Mouse (Mus musculus): ENCODE measurements around the gene Fgf10. TPM values are rescaled to one million over a fixed set of nuclear protein-coding genes. Genes with fewer than 3 reads are reported as not detected.

The Fgf10 gene
- polyA plus RNA-seq, 1 experiment: 0.11 TPM

DNA sequence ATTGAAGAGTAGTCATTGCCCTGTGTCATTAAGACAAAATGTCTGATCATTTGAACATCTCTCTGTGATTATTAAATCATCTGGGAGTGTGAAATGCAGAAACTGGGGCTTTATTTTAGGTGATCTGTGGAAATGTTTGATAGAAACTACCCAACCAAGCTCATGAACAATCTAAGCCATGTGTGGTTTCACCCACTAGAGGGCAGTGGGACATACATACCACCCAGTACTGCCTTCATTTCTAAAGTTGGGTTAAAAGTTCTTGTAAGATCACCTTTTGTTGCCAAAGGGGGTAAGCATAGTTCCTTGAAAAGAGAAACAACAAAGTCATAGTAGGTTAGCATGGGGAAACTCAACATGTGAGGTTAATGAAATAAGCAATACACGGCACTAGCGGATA, 93.4 kb downstream of the Fgf10 start:
- Histone ChIP-seq H3K4me3 (no peak overlapping the region), H3K36me3 (ENCODE audit: control insufficient read depth, insufficient read depth) (no peaks in the 10 kb centered on the region), H3ac (ENCODE audit: control insufficient read depth, insufficient read length) (no peak overlapping the region), H3K27me3 (ENCODE audit: control insufficient read depth, insufficient read depth, insufficient read length) (no peaks in the 10 kb centered on the region), H3K4me2 (ENCODE audit: low read depth) (no peak overlapping the region), H3K79me2 (ENCODE audit: control insufficient read depth, insufficient read depth) (no peaks in the 10 kb centered on the region)
- TF ChIP-seq CEBPB (IDR thresholded peaks at IDR 0.05; ENCODE audit: insufficient read depth, poor library complexity, severe bottlenecking): no peak
- TF ChIP-seq SRF (IDR thresholded peaks at IDR 0.05; ENCODE audit: control insufficient read depth, insufficient read length, low read depth): no peak
- no peak for TF ChIP-seq POLR2A (IDR thresholded peaks at IDR 0.05; ENCODE audit: insufficient read length, low read depth)
- TF ChIP-seq TCF3 (IDR thresholded peaks at IDR 0.05; ENCODE audit: insufficient read length, low read depth): no peak
- TF ChIP-seq MAX (IDR thresholded peaks at IDR 0.05; ENCODE audit: low read depth): no peak
- TF ChIP-seq MYOD1 (IDR thresholded peaks at IDR 0.05; ENCODE audit: control insufficient read depth in 1 of 3, insufficient read length in 2 of 3, low read depth in 2 of 3): no peak
- no peak for TF ChIP-seq E2F4 (IDR thresholded peaks at IDR 0.05; ENCODE audit: insufficient read depth)
- TF ChIP-seq USF1 (IDR thresholded peaks at IDR 0.05; ENCODE audit: low read depth): no peak
- no peak for TF ChIP-seq POLR2AphosphoS2 (IDR thresholded peaks at IDR 0.05; ENCODE audit: insufficient read length, low read depth)
- no peak for TF ChIP-seq REST (IDR thresholded peaks at IDR 0.05; ENCODE audit: insufficient read depth, insufficient read length)

DNA sequence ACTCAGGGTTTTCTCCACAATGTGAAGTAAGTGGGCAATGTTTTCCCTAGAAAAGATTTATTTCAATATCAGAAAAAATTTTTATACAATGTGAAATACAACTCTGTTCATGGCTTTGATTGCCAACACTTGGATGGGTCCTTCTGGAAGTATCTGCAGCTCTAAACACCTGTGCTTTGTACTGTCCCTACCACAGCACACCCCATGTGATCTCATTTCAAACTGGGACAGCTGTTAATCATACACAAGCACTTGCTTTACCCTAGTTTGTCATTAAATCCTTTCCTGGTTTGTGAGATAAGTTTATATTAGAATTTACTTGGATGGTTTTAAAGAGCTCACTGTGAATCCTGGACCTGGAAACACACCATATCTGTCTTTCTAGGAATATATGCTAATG, 102.6 kb downstream of the Fgf10 start:
- Histone ChIP-seq H3K4me2 (ENCODE audit: low read depth) (no peak overlapping the region), H3K27me3 (ENCODE audit: control insufficient read depth, insufficient read depth, insufficient read length) (no peaks in the 10 kb centered on the region), H3K4me3 (no peak overlapping the region), H3ac (ENCODE audit: control insufficient read depth, insufficient read length) (no peak overlapping the region), H3K36me3 (ENCODE audit: control insufficient read depth, insufficient read depth) (no peaks in the 10 kb centered on the region), H3K79me2 (ENCODE audit: control insufficient read depth, insufficient read depth) (no peaks in the 10 kb centered on the region)
- TF ChIP-seq MYOG (IDR thresholded peaks at IDR 0.05; ENCODE audit: control insufficient read depth in 1 of 3, insufficient read depth in 1 of 3, insufficient read length in 2 of 3, low read depth in 2 of 3) (no peak), REST (IDR thresholded peaks at IDR 0.05; ENCODE audit: insufficient read depth, insufficient read length) (no peak), E2F4 (IDR thresholded peaks at IDR 0.05; ENCODE audit: insufficient read depth) (no peak), CEBPB (IDR thresholded peaks at IDR 0.05; ENCODE audit: insufficient read depth, poor library complexity, severe bottlenecking) (no peak), TCF3 (IDR thresholded peaks at IDR 0.05; ENCODE audit: insufficient read length, low read depth) (no peak), MYOD1 (IDR thresholded peaks at IDR 0.05; ENCODE audit: control insufficient read depth in 1 of 3, insufficient read length in 2 of 3, low read depth in 2 of 3) (no peak), USF1 (IDR thresholded peaks at IDR 0.05; ENCODE audit: low read depth) (no peak), TCF12 (IDR thresholded peaks at IDR 0.05; ENCODE audit: insufficient read depth, poor library complexity, severe bottlenecking) (no peak), POLR2A (IDR thresholded peaks at IDR 0.05; ENCODE audit: insufficient read length, low read depth) (no peak), POLR2AphosphoS2 (IDR thresholded peaks at IDR 0.05; ENCODE audit: insufficient read length, low read depth) (no peak), MAX (IDR thresholded peaks at IDR 0.05; ENCODE audit: low read depth) (no peak), SRF (IDR thresholded peaks at IDR 0.05; ENCODE audit: control insufficient read depth, insufficient read length, low read depth) (no peak)

DNA sequence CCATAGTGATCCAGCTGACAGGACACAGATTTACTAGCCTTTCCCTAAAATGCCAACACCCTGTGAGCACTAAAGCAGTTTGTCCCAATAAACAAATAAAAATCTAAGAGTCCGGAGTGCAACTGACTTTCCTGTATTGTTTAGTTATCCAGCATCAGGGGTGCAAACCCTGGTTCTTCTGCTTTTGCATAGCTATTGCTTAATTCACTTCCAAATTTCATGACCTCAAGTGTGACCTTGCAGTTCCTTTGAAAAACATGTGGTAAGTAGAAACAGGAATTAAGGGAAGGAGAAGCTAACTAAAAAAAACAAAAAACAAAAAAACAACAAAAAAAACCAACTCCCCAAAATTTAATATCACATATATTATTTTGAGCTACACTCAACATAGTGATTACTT, 105.6 kb downstream of the Fgf10 start:
- TF ChIP-seq MAX (IDR thresholded peaks at IDR 0.05; ENCODE audit: low read depth): no peak
- no peak for TF ChIP-seq POLR2AphosphoS2 (IDR thresholded peaks at IDR 0.05; ENCODE audit: insufficient read length, low read depth)
- TF ChIP-seq POLR2A (IDR thresholded peaks at IDR 0.05; ENCODE audit: insufficient read length, low read depth): no peak
- TF ChIP-seq TCF12 (IDR thresholded peaks at IDR 0.05; ENCODE audit: insufficient read depth, poor library complexity, severe bottlenecking): no peak
- TF ChIP-seq SRF (IDR thresholded peaks at IDR 0.05; ENCODE audit: control insufficient read depth, insufficient read length, low read depth): no peak
- TF ChIP-seq USF1 (IDR thresholded peaks at IDR 0.05; ENCODE audit: low read depth): no peak
- no peak for TF ChIP-seq E2F4 (IDR thresholded peaks at IDR 0.05; ENCODE audit: insufficient read depth)
- TF ChIP-seq REST (IDR thresholded peaks at IDR 0.05; ENCODE audit: insufficient read depth, insufficient read length): no peak
- TF ChIP-seq MYOD1 (IDR thresholded peaks at IDR 0.05; ENCODE audit: control insufficient read depth in 1 of 3, insufficient read length in 2 of 3, low read depth in 2 of 3): no peak
- no peak for TF ChIP-seq MYOG (IDR thresholded peaks at IDR 0.05; ENCODE audit: control insufficient read depth in 1 of 3, insufficient read depth in 1 of 3, insufficient read length in 2 of 3, low read depth in 2 of 3)
- no peaks in the 10 kb centered on the region for H3K79me2 ChIP-seq (ENCODE audit: control insufficient read depth, insufficient read depth)
- H3K4me3 ChIP-seq: no peak overlapping the region
- no peak overlapping the region for H3K4me2 ChIP-seq (ENCODE audit: low read depth)
- H3K36me3 ChIP-seq (ENCODE audit: control insufficient read depth, insufficient read depth): no peaks in the 10 kb centered on the region
- no peaks in the 10 kb centered on the region for H3K27me3 ChIP-seq (ENCODE audit: control insufficient read depth, insufficient read depth, insufficient read length)
- no peak overlapping the region for H3ac ChIP-seq (ENCODE audit: control insufficient read depth, insufficient read length)

DNA sequence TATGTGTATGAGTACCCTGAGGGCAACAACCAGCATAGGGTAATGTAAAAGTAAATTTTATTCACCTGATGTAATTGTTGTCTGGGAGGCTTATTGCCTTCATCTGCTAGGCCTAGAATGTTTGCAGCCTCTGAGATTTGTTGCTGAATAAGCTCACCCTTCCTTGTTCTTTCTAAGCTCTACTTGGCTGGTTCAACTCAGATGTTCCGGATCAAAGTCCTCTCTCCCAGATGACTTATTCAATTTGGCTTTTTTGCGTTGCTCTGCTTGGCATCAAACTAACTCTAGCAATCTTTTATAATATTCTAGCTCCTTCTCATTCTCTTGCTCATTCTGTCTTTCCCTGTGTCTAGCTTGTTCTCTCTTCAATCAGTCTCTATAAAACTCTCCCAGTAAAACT, 109.6 kb downstream of the Fgf10 start:
- TF ChIP-seq REST (IDR thresholded peaks at IDR 0.05; ENCODE audit: insufficient read depth, insufficient read length) (no peak), USF1 (IDR thresholded peaks at IDR 0.05; ENCODE audit: low read depth) (no peak), CEBPB (IDR thresholded peaks at IDR 0.05; ENCODE audit: insufficient read depth, poor library complexity, severe bottlenecking) (no peak), SRF (IDR thresholded peaks at IDR 0.05; ENCODE audit: control insufficient read depth, insufficient read length, low read depth) (no peak), TCF12 (IDR thresholded peaks at IDR 0.05; ENCODE audit: insufficient read depth, poor library complexity, severe bottlenecking) (no peak), TCF3 (IDR thresholded peaks at IDR 0.05; ENCODE audit: insufficient read length, low read depth) (no peak), POLR2AphosphoS2 (IDR thresholded peaks at IDR 0.05; ENCODE audit: insufficient read length, low read depth) (no peak), MYOG (IDR thresholded peaks at IDR 0.05; ENCODE audit: control insufficient read depth in 1 of 3, insufficient read depth in 1 of 3, insufficient read length in 2 of 3, low read depth in 2 of 3) (no peak), MAX (IDR thresholded peaks at IDR 0.05; ENCODE audit: low read depth) (no peak), E2F4 (IDR thresholded peaks at IDR 0.05; ENCODE audit: insufficient read depth) (no peak), POLR2A (IDR thresholded peaks at IDR 0.05; ENCODE audit: insufficient read length, low read depth) (no peak), MYOD1 (IDR thresholded peaks at IDR 0.05; ENCODE audit: control insufficient read depth in 1 of 3, insufficient read length in 2 of 3, low read depth in 2 of 3) (no peak)
- Histone ChIP-seq H3K79me2 (ENCODE audit: control insufficient read depth, insufficient read depth) (no peaks in the 10 kb centered on the region), H3K4me2 (ENCODE audit: low read depth) (no peak overlapping the region), H3ac (ENCODE audit: control insufficient read depth, insufficient read length) (no peak overlapping the region), H3K27me3 (ENCODE audit: control insufficient read depth, insufficient read depth, insufficient read length) (no peaks in the 10 kb centered on the region), H3K4me3 (no peak overlapping the region), H3K36me3 (ENCODE audit: control insufficient read depth, insufficient read depth) (no peaks in the 10 kb centered on the region)
